Mouse (Mus musculus): Measurements from ENCODE around the gene Caprin1. TPM values are rescaled to one million over a fixed set of nuclear protein-coding genes. Genes with fewer than 3 reads are reported as not detected.

Caprin1 gene
- polyA plus RNA-seq, 1 experiment from 2014 or later = 486 TPM

DNA sequence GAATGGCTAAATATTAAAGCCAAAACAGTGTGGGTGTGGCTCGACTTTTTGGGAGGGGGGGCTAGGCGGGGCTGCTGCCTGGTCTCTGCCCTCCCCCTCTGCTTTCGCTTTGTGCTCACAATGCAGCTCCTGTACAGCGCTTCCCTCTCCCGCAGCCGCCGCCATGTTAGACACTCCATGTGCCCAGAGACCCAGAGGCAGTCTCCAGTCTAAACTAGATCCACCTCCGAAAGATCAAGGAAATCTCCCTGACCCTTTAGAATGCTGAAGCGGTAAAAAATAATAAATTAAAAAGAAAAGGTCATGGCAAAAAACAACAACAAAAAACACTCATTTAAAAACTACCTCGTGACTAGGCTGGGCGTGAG, 1.6 kb downstream of the Caprin1 start:
- Histone ChIP-seq H3K9me3 (no peaks in the 10 kb centered on the region), H3K36me3 (peaks cover 24% of the 10 kb centered on the region), H3K4me2 (replicated peaks) (peak overlapping the region; percentile 62), H3K4me1 (replicated peaks) (peaks cover 40% of the 10 kb centered on the region), H3K27ac (peak overlapping the region; percentile 100), H3K9ac (replicated peaks) (peak overlapping the region; percentile 99), H3K4me3 (replicated peaks) (peak overlapping the region; percentile 96), H3K27me3 (no peaks in the 10 kb centered on the region)
- WGBS = 1% methylated on average over 11 of the region's 11 CpGs
- ATAC-seq = peak; percentile 76

DNA sequence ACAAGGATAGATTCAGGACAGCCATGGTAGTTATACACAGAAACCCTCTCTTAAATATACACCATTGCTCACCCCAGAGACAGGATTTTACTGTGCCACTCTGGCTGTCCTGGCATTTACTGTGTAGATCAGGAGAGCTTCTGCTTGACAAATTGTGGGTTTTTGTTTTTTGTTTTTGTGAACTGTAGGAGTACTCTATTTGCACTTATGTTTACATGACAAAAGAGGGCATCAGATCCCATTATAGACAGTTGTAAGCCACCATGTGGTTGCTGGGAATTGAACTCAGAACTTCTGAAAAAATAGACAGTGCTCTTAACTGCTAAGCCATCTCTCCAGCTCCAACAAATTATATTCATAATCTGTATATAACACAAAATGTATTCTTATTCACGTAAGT, 5.4 kb downstream of the Caprin1 start:
- no peak overlapping the region for H3K27ac ChIP-seq
- peaks cover 34% of the 10 kb centered on the region for H3K36me3 ChIP-seq
- H3K9ac ChIP-seq (replicated peaks) = no peak overlapping the region
- H3K4me1 ChIP-seq (replicated peaks) = peaks cover 47% of the 10 kb centered on the region
- no peak for ATAC-seq
- no peak overlapping the region for H3K4me3 ChIP-seq (replicated peaks)
- no peak overlapping the region for H3K4me2 ChIP-seq (replicated peaks)
- no peaks in the 10 kb centered on the region for H3K9me3 ChIP-seq
- no peaks in the 10 kb centered on the region for H3K27me3 ChIP-seq
- WGBS = 89% methylated on average over 1 of the region's 1 CpGs

DNA sequence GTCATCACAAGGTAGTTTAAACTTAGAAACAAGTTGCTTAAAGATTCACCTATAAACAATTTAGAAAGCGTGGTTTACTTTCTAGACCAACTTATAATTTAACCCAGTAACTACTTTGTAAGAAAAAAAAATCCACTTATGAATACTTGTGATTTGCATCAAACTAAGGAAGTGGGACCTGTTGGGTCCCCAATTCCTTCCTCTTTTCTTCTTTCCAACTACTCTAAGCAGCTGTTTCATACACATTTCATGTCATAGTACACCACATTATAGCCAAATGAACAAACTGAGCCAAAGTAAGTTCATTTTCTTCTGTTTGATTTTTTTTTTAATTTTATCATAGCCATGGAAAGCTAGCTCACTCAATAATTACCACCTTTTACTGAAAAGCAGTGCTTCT, 11.7 kb downstream of the Caprin1 start:
- Histone ChIP-seq H3K4me2 (replicated peaks) (no peak overlapping the region), H3K9me3 (no peaks in the 10 kb centered on the region), H3K4me1 (replicated peaks) (peaks cover 16% of the 10 kb centered on the region), H3K36me3 (peaks cover 17% of the 10 kb centered on the region), H3K27ac (no peak overlapping the region), H3K9ac (replicated peaks) (no peak overlapping the region), H3K27me3 (no peaks in the 10 kb centered on the region), H3K4me3 (replicated peaks) (no peak overlapping the region)
- ATAC-seq = no peak
- WGBS = 93% methylated on average over 1 of the region's 1 CpGs

DNA sequence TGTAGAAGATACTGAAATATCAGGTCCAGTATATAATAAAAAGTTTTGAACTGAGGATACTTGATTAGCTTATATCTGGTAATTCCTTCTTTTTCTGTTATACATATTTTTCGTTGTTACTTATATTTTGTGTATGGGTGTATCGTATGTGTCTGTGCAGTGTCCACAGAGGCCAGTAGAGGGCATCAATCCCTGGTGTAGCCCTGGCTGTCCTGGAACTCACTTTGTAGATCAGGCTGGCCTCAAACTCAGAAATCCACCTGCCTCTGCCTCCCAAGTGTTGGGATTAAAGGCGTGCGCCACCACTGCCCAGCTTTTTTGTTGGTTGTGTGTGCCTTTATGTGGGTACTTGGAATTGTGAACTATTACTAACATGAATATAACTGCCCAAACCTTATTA, 12.8 kb downstream of the Caprin1 start:
- Histone ChIP-seq H3K9me3 (no peaks in the 10 kb centered on the region), H3K36me3 (peaks cover 17% of the 10 kb centered on the region), H3K27ac (no peak overlapping the region), H3K4me2 (replicated peaks) (no peak overlapping the region), H3K4me3 (replicated peaks) (no peak overlapping the region), H3K27me3 (no peaks in the 10 kb centered on the region), H3K9ac (replicated peaks) (no peak overlapping the region), H3K4me1 (replicated peaks) (peaks cover 7% of the 10 kb centered on the region; the same call in 1 of the 2 replicates)
- ATAC-seq = no peak
- WGBS = 91% methylated on average over 4 of the region's 4 CpGs

DNA sequence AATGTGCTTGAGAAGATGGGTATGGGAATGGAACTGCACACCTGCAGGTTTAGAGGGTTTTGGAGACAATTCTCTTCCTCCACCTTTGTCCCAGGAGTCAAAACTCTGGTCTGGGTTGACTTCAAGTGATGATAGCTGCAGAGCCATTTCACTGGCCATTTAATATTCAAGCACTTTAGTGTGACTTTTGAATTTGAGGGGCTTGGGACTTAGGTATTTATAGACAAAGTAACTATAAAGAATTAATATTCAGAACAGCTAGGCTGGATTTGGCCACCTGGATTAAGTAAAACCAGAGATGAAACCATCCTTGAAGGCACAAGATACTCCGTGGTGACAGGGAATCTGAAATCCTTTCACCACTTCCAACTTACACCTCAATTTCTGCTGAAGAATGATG, 35.0 kb downstream of the Caprin1 start:
- Histone ChIP-seq H3K27ac (no peak overlapping the region), H3K27me3 (no peaks in the 10 kb centered on the region), H3K36me3 (peaks cover 21% of the 10 kb centered on the region), H3K9me3 (no peaks in the 10 kb centered on the region), H3K4me2 (replicated peaks) (peak overlapping the region; percentile 90), H3K4me1 (replicated peaks) (peaks cover 23% of the 10 kb centered on the region), H3K9ac (replicated peaks) (no peak overlapping the region), H3K4me3 (replicated peaks) (no peak overlapping the region)
- no peak for ATAC-seq
- WGBS = 45% methylated on average over 1 of the region's 1 CpGs

DNA sequence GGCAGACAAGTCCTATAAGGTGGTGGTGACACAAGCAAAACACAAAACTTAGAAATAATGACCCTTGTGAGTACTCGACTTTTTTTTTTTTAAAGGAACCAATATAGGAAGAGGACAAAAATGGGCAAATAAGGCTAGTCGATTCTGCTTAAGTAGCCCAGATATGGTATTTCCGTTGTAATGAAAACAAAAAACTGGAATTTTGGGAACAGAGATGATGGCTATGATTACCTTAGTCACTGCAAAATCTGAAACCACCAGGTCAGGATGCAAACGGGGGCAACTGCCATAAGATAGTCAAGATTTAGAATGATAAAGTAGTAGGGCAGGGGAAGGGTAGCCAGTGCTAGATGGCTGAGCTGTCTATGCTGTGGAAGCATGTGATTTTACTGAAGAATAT, 35.5 kb downstream of the Caprin1 start:
- no peak overlapping the region for H3K27ac ChIP-seq
- H3K4me3 ChIP-seq (replicated peaks) = peak overlapping the region; percentile 71
- no peaks in the 10 kb centered on the region for H3K9me3 ChIP-seq
- no peak for ATAC-seq
- peaks cover 23% of the 10 kb centered on the region for H3K4me1 ChIP-seq (replicated peaks)
- no peaks in the 10 kb centered on the region for H3K27me3 ChIP-seq
- H3K4me2 ChIP-seq (replicated peaks) = peak overlapping the region; percentile 90
- 37% methylated on average over 4 of the region's 4 CpGs for WGBS
- peaks cover 20% of the 10 kb centered on the region for H3K36me3 ChIP-seq
- no peak overlapping the region for H3K9ac ChIP-seq (replicated peaks)

DNA sequence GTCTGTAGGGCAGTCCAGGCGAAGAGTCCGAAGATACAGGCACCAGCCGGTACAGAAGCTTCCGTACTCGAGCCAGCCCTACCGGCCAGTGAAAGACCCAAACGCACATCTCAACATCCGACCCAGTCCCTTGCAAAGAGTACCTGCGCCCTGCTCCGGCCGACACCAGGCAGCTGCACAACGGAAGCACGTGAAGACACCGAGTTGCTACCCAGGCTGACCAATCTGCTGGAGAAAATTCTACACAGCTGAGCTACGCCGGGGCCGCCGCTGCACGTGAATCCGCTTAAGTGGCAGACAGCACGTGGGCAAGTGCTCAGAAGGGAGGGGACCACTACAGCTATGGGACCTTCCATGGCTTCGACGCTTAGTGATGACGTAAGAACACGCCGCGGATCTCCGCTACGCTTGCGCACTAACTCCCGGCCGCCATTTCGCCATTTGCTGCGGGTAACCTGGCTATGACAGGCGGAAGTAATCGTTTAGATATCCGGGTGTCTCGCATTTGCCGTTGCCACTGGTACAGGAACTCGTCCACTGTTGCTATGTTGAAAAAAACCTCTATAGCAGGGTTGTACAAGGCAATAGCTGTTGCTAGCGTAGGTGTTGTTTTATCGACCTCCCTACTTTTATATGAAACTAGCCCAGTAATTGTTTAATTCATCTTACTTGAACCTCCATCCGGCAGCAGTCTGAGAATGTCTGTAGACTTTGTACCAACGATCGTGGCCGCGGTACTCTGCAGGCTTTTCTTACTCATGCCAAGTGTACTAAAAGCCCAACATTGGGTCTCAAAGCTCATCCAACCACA, 36.3 kb downstream of the Caprin1 start, which contains the start of gene Nat10:
Gene Nat10, minus strand, starts transcription at position 365 of the 811 bp plus-strand sequence.
- H3K27ac ChIP-seq = peak within 1 kb of the TSS; percentile 78

DNA sequence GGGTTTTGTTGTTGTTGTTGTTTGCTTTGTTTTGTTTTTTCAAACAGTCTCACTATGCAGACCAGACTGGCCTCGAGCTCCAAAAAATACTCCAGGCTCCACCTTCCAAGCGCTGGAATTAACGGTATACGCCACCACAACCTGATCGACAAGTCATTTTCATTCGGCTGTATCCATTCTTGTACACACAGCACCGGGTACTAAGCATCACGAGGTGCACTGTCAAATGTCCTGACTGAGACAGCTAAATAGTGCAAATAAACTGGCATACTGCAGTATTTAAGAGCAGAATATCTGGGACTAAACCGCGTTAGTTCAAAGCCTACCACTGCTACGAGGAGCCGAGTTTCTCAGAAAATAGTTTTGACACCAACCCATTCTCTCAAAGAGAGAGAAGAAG, 37.0 kb downstream of the Caprin1 start:
- Histone ChIP-seq H3K9ac (replicated peaks) (peak overlapping the region; percentile 72), H3K36me3 (peaks cover 18% of the 10 kb centered on the region), H3K27me3 (no peaks in the 10 kb centered on the region), H3K27ac (peak overlapping the region; percentile 78), H3K4me1 (replicated peaks) (peaks cover 23% of the 10 kb centered on the region), H3K9me3 (no peaks in the 10 kb centered on the region), H3K4me3 (replicated peaks) (peak overlapping the region; percentile 71), H3K4me2 (replicated peaks) (peak overlapping the region; percentile 90)
- under 1% methylated on average over 12 of the region's 12 CpGs for WGBS
- peak; percentile 16 for ATAC-seq

More for the DNA sequence above, 36.3 kb downstream of the Caprin1 start, which contains the start of gene Nat10:
- H3K36me3 ChIP-seq = peaks cover 18% of the 10 kb centered on the region
- under 1% methylated on average over 47 of the region's 47 CpGs for WGBS
- peak; percentile 96 for ATAC-seq
- H3K4me2 ChIP-seq (replicated peaks) = peak within 1 kb of the TSS; percentile 90
- peaks cover 23% of the 10 kb centered on the region for H3K4me1 ChIP-seq (replicated peaks)
- no peaks in the 10 kb centered on the region for H3K27me3 ChIP-seq
- H3K9me3 ChIP-seq = no peaks in the 10 kb centered on the region
- peak within 1 kb of the TSS; percentile 71 for H3K4me3 ChIP-seq (replicated peaks)
- H3K9ac ChIP-seq (replicated peaks) = peak within 1 kb of the TSS; percentile 72

DNA sequence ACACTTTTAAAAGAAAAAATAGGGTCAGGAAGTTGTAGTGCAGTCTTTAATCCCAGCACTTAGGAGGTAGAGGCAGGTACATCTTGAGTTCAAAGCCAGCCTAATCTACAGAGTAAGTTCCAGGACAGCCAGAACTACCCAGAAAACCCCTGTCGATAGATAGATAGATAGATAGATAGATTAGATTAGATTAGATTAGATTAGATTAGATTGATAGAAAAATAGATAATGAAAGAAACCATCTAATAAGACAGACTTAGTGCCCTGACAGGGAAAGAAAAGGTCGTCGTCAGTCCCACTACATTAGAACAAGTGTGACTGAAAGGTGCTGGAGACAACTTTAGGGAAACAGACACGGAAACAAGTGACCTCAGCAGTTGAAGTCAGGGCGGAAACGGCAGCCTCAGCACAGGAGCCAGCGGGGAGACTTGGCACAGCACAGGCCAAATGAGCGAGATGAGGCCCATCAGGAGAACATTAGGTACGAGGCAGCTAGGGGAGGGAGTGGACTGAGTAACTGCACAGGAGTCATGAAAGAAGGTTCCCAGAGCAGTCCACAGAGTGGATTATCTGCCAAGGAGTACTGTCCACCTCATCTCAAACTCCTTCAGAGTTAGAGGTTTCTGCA, 41.9 kb downstream of the Caprin1 start:
- H3K9me3 ChIP-seq = no peaks in the 10 kb centered on the region
- 93% methylated on average over 9 of the region's 9 CpGs for WGBS
- ATAC-seq = no peak
- H3K4me2 ChIP-seq (replicated peaks) = no peak overlapping the region
- no peak overlapping the region for H3K27ac ChIP-seq
- H3K36me3 ChIP-seq = peaks cover 56% of the 10 kb centered on the region
- H3K9ac ChIP-seq (replicated peaks) = no peak overlapping the region
- H3K4me3 ChIP-seq (replicated peaks) = no peak overlapping the region
- H3K4me1 ChIP-seq (replicated peaks) = peaks cover 9% of the 10 kb centered on the region
- no peaks in the 10 kb centered on the region for H3K27me3 ChIP-seq

DNA sequence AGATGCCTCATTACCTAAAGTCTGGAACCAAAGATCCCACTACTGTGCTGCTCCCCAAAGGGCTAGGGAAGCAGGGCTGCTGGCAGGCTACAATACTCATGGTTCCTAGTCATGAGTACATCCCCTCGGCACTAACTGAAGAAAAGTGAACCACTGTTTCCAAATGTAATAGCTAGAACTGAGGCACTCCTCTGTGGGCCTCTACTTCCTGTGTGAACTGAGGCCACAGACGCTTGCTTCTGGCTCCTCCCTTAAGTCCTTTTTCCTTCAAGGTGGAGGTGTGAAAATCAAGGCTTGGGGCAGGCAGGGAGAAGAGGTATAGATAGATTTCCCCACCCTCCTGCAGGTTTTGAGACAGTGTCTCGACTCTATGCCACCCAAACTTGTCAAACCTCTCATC, 42.8 kb downstream of the Caprin1 start:
- H3K36me3 ChIP-seq = peaks cover 65% of the 10 kb centered on the region

DNA sequence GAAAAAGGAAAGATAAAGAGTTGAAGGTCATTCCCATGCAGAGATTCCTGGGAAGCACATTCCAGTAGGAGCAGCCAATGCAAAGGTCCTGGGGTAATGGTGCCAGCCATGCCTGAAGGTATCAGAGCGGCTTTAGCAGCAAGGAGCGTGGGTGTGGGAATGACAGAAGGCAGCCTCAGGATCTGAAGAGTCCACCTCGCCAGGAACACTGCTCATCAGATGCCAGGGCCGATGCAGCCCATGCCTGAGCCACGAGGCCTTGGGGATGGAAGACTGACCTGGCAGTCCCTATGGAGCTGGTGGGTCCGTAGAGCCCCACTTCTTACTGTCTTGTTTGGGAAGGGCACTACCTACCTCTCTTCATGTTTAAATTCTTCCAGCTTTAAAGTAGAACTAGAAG, 45.7 kb downstream of the Caprin1 start:
- no peak overlapping the region for H3K4me3 ChIP-seq (replicated peaks)
- no peak overlapping the region for H3K27ac ChIP-seq
- ATAC-seq = no peak
- WGBS = 96% methylated on average over 6 of the region's 6 CpGs
- H3K4me2 ChIP-seq (replicated peaks) = no peak overlapping the region
- no peaks in the 10 kb centered on the region for H3K4me1 ChIP-seq (replicated peaks)
- peaks cover 89% of the 10 kb centered on the region for H3K36me3 ChIP-seq
- H3K27me3 ChIP-seq = no peaks in the 10 kb centered on the region
- no peaks in the 10 kb centered on the region for H3K9me3 ChIP-seq
- no peak overlapping the region for H3K9ac ChIP-seq (replicated peaks)

More for the DNA sequence above, 42.8 kb downstream of the Caprin1 start:
- Histone ChIP-seq H3K9me3 (no peaks in the 10 kb centered on the region), H3K4me2 (replicated peaks) (no peak overlapping the region), H3K4me1 (replicated peaks) (peaks cover 1% of the 10 kb centered on the region; the same call in 1 of the 2 replicates), H3K27me3 (no peaks in the 10 kb centered on the region), H3K27ac (no peak overlapping the region), H3K4me3 (replicated peaks) (no peak overlapping the region), H3K9ac (replicated peaks) (no peak overlapping the region)
- 96% methylated on average over 3 of the region's 3 CpGs for WGBS
- ATAC-seq = no peak

DNA sequence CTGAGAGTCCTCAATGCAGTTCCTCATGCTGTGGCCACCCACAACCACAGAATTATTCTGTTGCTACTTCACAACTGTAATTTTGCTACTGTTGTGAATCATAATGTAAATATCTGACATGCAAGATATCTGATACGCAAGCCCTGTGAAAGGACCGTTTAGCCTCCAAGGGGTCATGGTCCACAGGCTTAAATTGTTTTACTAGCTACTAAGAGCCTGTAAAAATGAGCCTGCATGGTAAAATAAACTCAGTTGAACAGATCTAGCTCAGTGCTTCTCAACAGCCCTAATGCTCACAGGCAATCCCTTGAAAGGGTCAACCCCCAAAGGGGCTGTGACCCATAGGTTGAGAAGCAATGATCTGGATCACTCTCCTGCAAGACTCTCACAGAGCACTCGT, 48.4 kb downstream of the Caprin1 start:
- Histone ChIP-seq H3K36me3 (peaks cover 79% of the 10 kb centered on the region), H3K4me1 (replicated peaks) (no peaks in the 10 kb centered on the region), H3K9me3 (no peaks in the 10 kb centered on the region), H3K27me3 (no peaks in the 10 kb centered on the region), H3K9ac (replicated peaks) (no peak overlapping the region), H3K4me3 (replicated peaks) (no peak overlapping the region), H3K4me2 (replicated peaks) (no peak overlapping the region), H3K27ac (no peak overlapping the region)
- ATAC-seq = no peak
- whole genome bisulfite sequencing = 95% methylated on average over 3 of the region's 3 CpGs

Data from midbrain, embryonic 13.5 days (tissue).